Mouse (Mus musculus) bone marrow, adult 2 months (tissue): ENCODE measurements around the gene Hivep3. TPM values are rescaled to one million over a fixed set of nuclear protein-coding genes. Genes with fewer than 3 reads are reported as not detected.

ENCODE experiments used
- H3K27ac ChIP-seq: fragments of 200-500 bp; 2 replicates; pipeline ENCODE4 v1.5.1; 2012; ENCODE audit warnings: low read depth, mild to moderate bottlenecking, control low read depth, inconsistent platforms, low read length; ENCODE audit not compliant: control insufficient read depth, poor library complexity, insufficient read depth
- H3K4me1 ChIP-seq: fragments of 200-500 bp; 2 replicates; pipeline ENCODE4 v1.6.1; 2011; ENCODE audit warnings: low read length; ENCODE audit not compliant: control insufficient read depth, insufficient read depth
- H3K4me3 ChIP-seq: fragments of 200-500 bp; replicated peaks from 2 replicates; pipeline ENCODE3; 2011; ENCODE audit warnings: mild to moderate bottlenecking, low read depth, low read length, control low read depth; ENCODE audit not compliant: control insufficient read depth
- CTCF ChIP-seq: fragments of 200-500 bp; IDR thresholded peaks from 2 replicates; pipeline ENCODE4 v1.5.1; 2011; ENCODE audit warnings: low read length, control low read depth; ENCODE audit not compliant: control insufficient read depth, insufficient read depth
- POLR2A ChIP-seq: fragments of 200-500 bp; IDR thresholded peaks from 2 replicates; pipeline ENCODE4 v1.6.1; 2011; ENCODE audit warnings: low read depth, mild to moderate bottlenecking, control low read depth, low read length, borderline replicate concordance; ENCODE audit not compliant: control insufficient read depth
- WGBS: fragments of 180-500 bp; shearing (Covaris S2); methylation state at CpG from one replicate; pipeline ENCODE4 v1.1.7; 2018; 5-methylcytosine and 5-hydroxymethylcytosine counted together
- polyA plus RNA-seq: library from polyadenylated mRNA; stranded (reverse); fragments of >200 nt; gene quantifications from 2 replicates; pipeline ENCODE4 v1.2.4, GENCODE M21; 2011; ENCODE audit warnings: low replicate concordance; ENCODE audit not compliant: missing spikeins, insufficient read depth, insufficient read length

Hivep3 gene
- polyA plus RNA-seq, 1 experiment, result 7.3 TPM

DNA sequence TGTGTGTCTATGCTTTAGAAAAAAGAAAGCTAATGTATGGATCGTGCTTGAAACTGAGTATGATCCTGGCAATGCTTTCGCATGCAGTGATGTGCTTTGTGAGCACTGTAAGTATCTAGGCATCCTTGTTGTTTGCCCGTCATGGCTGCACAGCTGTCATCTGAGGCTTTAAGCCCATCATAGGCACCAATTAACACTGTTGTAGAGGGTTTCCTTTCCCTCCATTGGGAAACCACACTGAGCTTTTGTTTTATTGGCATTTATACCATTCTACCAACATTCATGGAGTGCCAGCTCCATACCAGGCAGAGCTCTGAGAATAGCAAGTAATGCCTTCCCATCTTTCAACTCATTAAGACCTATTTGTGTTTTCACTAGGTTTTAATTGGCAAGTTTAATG is 42.3 kb downstream of the Hivep3 start:
- no peak for TF ChIP-seq POLR2A
- TF ChIP-seq CTCF, result no peak
- H3K4me1 ChIP-seq, result no peaks in the 10 kb centered on the region
- H3K4me3 ChIP-seq, result no peak overlapping the region
- WGBS, result 77% methylated on average over 3 of the region's 3 CpGs
- no peak overlapping the region for H3K27ac ChIP-seq

DNA sequence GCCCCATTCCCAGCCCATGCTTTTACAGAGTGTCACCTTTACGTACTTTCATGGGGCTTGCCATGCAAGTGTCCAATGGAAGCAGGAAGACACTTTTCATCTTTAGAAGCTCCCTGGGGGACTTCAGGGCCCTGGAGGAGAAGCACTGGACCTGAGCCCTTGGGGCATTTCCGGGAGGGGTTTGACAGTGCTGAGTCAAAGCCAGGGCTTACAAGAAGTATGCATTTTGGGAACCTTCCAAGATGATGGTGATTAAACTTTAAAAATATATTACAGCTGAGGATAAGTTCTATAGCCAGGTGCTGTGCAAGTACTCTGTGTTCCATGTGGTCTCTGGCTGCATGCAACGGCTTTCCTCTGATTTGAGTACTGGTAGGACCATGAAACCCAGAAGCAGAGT is 43.6 kb downstream of the Hivep3 start:
- 80% methylated on average over 3 of the region's 3 CpGs for WGBS
- Histone ChIP-seq H3K4me1 (no peaks in the 10 kb centered on the region), H3K4me3 (no peak overlapping the region), H3K27ac (no peak overlapping the region)
- no peak for TF ChIP-seq CTCF
- no peak for TF ChIP-seq POLR2A

DNA sequence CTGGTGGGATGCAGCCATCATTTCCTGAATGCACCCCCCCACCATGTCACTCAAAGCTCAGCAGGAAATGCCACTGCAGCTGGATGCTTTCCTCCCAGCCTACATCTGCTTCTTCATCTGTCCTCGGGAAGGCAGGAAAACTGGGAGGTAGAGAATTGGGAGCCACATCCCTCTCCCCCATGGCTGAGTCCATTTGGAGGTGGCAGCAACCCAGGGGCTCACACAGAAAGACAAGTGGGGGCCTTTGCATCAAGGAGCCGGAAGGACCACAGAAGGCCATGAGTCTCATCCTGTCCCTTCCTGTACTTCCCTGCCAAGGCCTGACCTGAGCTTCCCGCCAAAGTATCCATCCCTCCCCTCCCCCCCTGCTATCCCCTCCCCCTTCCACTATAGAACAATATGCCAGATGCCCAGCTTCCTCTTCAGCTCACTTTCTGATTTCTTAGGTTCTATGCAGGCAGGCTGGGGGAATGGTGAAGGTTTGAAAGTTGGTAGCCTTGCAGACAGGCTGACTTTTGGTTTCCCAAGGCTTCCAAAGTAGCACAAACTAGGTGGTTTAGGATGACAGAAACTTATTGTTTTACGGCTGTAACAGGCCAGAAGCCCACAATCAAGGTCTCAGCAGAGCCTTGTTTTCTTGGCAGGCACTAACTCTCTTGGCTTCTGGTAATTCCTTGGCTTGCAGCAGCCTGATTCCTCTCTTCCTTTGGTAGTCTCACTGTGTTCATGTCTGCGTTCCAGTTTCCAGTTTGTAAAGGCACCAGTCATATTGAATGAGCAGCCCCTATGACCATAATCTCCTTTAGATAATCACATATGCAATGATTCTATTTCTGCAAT is 46.2 kb downstream of the Hivep3 start:
- WGBS, result 49% methylated on average over 5 of the region's 5 CpGs
- Histone ChIP-seq H3K4me1 (no peaks in the 10 kb centered on the region), H3K27ac (no peak overlapping the region), H3K4me3 (no peak overlapping the region)
- TF ChIP-seq CTCF (no peak), POLR2A (no peak)

DNA sequence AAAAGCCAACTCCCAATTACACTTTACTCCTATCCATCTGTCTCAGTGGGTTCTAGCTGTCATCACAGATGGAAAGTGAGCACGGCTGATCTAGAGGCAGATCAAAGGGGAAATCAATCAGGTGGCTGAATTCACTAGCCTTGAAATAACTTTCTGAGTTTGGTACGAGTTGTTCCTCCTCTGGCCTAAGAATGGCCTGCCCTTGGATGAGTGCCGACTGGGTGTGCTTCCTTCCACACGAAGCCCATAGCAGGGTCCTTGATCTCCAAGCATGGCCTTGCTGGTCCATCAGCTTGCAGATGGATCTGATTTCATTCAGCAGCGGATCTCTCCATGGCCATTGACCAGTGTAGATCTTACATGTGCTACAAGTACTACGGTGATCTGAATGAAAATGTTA is 47.3 kb downstream of the Hivep3 start:
- no peak overlapping the region for H3K4me3 ChIP-seq
- no peaks in the 10 kb centered on the region for H3K4me1 ChIP-seq
- no peak for TF ChIP-seq POLR2A
- no peak for TF ChIP-seq CTCF
- 74% methylated on average over 6 of the region's 6 CpGs for WGBS
- H3K27ac ChIP-seq, result no peak overlapping the region

DNA sequence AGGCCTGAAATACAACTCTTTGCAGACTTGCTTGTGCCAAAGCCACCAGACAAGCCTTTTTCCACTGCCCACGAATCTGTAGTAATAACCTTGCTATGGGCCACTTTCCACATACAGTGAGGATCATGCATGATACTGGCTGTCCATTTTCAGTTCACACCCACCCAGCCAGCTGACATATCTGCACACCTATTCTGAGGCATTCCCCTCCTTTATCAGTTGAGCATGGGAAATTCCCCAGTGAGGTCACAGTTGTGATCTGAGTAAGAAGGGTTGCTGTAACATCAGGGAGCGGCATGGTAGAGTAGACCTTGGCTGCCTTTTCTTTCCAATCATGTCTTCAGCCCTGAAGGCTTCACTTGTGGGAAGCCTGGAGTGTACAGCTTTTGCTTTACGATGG is 51.4 kb downstream of the Hivep3 start:
- TF ChIP-seq CTCF, result no peak
- no peak for TF ChIP-seq POLR2A
- WGBS, result 78% methylated on average over 3 of the region's 3 CpGs
- no peak overlapping the region for H3K27ac ChIP-seq
- H3K4me3 ChIP-seq, result no peak overlapping the region
- no peaks in the 10 kb centered on the region for H3K4me1 ChIP-seq

DNA sequence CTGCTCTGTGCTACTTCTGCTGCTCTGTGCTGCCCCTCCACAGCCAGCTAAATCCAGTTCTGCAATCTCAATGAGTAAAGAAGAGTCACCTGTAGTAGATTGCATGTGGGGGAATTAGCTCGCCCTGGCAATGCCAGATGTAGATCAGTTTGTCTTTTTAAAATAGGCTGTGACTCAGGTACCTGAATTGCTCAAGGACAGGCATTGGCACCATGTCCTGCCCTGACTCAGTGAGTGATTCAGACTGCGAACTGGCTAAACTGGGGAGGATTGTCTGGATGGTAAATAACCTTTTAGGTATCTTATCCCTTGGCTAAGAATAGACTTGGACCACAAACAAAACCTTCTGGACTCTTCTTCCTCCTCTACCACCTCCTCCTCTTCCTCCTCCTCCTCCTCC is 52.7 kb downstream of the Hivep3 start:
- TF ChIP-seq CTCF (no peak), POLR2A (no peak)
- no peaks in the 10 kb centered on the region for H3K4me1 ChIP-seq
- no peak overlapping the region for H3K27ac ChIP-seq
- no peak overlapping the region for H3K4me3 ChIP-seq
- 69% methylated on average over 2 of the region's 2 CpGs for WGBS

DNA sequence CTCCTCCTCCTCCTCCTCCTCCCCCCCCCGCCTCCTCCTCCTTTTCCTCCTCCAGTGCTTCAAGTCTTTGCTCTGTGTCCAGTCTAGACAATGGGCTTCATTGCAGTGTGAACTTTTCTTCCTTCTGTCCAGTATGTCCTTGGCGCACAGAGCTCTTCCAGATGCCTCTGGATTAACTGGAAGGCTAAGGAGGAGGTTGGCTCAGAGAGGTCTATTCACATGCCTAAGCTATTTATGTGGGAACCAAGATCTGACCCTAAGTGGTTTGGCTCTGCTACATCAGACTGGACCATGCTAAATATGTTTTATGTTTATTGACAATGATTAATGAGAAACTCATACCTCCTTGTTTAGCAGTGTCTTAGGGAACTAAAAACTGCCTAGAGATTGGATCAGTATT is 53.1 kb downstream of the Hivep3 start:
- WGBS, result 68% methylated on average over 1 of the region's 2 CpGs
- Histone ChIP-seq H3K27ac (no peak overlapping the region), H3K4me3 (no peak overlapping the region), H3K4me1 (no peaks in the 10 kb centered on the region)
- TF ChIP-seq POLR2A, result no peak
- no peak for TF ChIP-seq CTCF

DNA sequence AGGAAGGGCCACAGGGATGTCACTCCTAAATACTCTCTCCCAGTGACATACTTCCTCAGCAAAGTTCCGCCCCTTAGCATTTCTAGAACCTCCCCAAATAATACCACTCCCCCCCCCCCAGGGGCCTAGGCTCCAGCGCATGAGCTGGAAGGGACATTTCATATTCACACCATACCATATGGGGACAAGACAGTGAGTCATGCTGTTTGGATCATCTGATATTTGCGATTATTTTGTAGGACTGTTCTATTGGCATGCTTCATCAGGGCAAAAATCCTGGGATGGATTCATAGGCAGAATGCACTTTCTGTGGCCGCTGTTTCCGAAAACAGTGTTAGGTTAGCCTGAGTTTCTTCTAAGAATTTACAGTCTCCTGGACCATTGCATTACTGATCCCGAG is 55.2 kb downstream of the Hivep3 start:
- Histone ChIP-seq H3K4me3 (no peak overlapping the region), H3K27ac (no peak overlapping the region), H3K4me1 (no peaks in the 10 kb centered on the region)
- 86% methylated on average over 6 of the region's 6 CpGs for WGBS
- TF ChIP-seq CTCF (no peak), POLR2A (no peak)
